Mouse (Mus musculus) T-helper 2 cell (primary cell): ENCODE data around the gene Gpx7.

Experiments used
- in situ Hi-C: fragments of 300-600 bp; cut with MboI, MseI; formaldehyde crosslinking; loops from one replicate; pipeline ENCODE4 v1.15.1; 2025; ENCODE audit warnings: high pct_unique_total_duplicates

Gpx7 gene

GRCm38 (mm10) chr4:108406861-108407401, at the start of gene Gpx7:
TSS of gene Gpx7 (minus strand) at chr4:108406961.
- in situ Hi-C loops = no loop called here

- in situ Hi-C loops = no loop called here
Measured at GRCm38 (mm10) chr4:108456028-108456427, 49.3 kb upstream of the Gpx7 start.

- in situ Hi-C loops = no loop called here
Measured at GRCm38 (mm10) chr4:108448091-108448490, 41.3 kb upstream of the Gpx7 start.

GRCm38 (mm10) chr4:108438082-108438840, 31.5 kb upstream of the Gpx7 start:
- in situ Hi-C loops = no loop called here

GRCm38 (mm10) chr4:108436225-108436624, 29.5 kb upstream of the Gpx7 start:
- in situ Hi-C loops = no loop called here

GRCm38 (mm10) chr4:108435646-108436045, 28.9 kb upstream of the Gpx7 start:
- in situ Hi-C loops = no loop called here

GRCm38 (mm10) chr4:108434781-108435180, 28.0 kb upstream of the Gpx7 start:
- in situ Hi-C loops = no loop called here

GRCm38 (mm10) chr4:108434221-108434620, 27.5 kb upstream of the Gpx7 start:
- in situ Hi-C loops = no loop called here

GRCm38 (mm10) chr4:108433341-108433740, 26.6 kb upstream of the Gpx7 start:
- in situ Hi-C loops = no loop called here

GRCm38 (mm10) chr4:108431561-108431936, 24.8 kb upstream of the Gpx7 start:
- in situ Hi-C loops = no loop called here

GRCm38 (mm10) chr4:108430656-108431560, 24.1 kb upstream of the Gpx7 start:
- in situ Hi-C loops = no loop called here

- in situ Hi-C loops = no loop called here
Measured at GRCm38 (mm10) chr4:108428341-108428721, 21.6 kb upstream of the Gpx7 start.

GRCm38 (mm10) chr4:108427719-108428340, 21.1 kb upstream of the Gpx7 start:
- in situ Hi-C loops = no loop called here

- in situ Hi-C loops = no loop called here
Measured at GRCm38 (mm10) chr4:108424587-108424986, 17.8 kb upstream of the Gpx7 start.

GRCm38 (mm10) chr4:108407621-108408020, 860 bp upstream of the Gpx7 start:
- in situ Hi-C loops = no loop called here

- in situ Hi-C loops = no loop called here
Measured at GRCm38 (mm10) chr4:108406138-108406860, 462 bp downstream of the Gpx7 start.

- in situ Hi-C loops = no loop called here
Measured at GRCm38 (mm10) chr4:108405766-108406137, 1.0 kb downstream of the Gpx7 start.

GRCm38 (mm10) chr4:108403861-108404635, 2.7 kb downstream of the Gpx7 start:
- in situ Hi-C loops = no loop called here

- in situ Hi-C loops = no loop called here
Measured at GRCm38 (mm10) chr4:108400395-108400794, 6.4 kb downstream of the Gpx7 start.

- in situ Hi-C loops = no loop called here
Measured at GRCm38 (mm10) chr4:108394236-108394635, 12.5 kb downstream of the Gpx7 start.

GRCm38 (mm10) chr4:108392558-108392957, 14.2 kb downstream of the Gpx7 start:
- in situ Hi-C loops = no loop called here
